Mouse (Mus musculus): ENCODE results near the gene Xrcc2. TPM values are rescaled to one million over a fixed set of nuclear protein-coding genes. Genes with fewer than 3 reads are reported as not detected.

The Xrcc2 gene
- polyA plus RNA-seq, 1 experiment: 12.8 TPM

DNA sequence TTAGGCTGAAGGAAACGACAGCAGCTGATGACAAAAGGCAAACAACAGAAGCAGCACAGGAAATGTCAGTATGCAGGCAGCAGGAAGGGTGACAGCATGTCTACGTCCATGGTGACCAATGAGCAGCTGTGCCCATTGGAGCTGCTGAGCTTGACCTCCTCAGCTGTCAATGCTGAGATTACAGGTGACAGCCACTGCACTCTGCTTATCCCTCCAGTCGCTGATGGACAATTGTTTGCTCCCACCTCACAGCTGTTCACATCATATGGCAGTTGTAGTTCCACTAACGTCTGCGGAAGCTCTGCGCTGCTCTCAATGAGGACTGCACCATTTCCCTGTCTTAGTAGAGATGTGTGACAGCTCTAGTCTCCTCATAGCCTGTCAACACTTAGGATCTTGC is 9.8 kb downstream of the Xrcc2 start:
- no peak for TF ChIP-seq GATA1 (IDR thresholded peaks at IDR 0.05; ENCODE audit: low read length)

DNA sequence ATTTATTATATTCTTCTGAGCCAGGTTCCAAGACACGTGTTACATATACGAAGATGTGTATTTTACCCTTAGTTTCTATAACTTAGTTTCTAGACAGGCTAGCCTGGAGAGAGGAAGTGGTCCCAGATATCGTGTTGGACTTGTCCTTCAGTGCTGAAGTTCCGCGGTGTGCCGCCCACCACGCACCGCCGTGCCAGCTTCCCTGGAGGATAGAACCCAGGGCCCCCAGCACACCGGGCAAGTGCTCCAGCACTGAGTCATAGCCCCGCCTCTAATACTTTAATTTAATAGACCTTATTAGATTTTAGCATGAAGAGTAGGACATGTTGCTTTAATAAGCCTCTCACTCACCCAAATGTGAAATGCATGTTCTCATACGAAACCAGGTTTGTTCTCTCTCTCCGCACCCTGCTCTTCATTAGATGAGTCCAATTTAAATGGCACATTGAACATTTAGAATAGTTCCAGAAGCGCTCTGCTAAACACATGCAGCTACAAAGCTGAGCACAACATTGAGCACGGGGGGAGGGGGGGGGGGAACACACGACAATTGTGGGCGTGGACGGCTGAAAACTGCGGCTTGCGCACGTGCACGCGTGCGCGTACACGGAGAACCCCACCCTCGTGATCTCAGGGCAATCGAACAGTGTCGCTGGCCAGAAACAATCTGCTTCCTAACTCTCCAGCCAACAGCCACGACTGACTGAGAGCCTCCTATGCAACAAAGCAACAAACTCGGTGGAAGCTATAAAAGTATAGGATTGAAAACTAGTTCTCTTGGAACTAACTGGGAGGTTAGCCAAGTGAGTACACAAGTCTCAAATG is 33.7 kb downstream of the Xrcc2 start:
- no peak for TF ChIP-seq GATA1 (IDR thresholded peaks at IDR 0.05; ENCODE audit: low read length)

- TF ChIP-seq GATA1 (IDR thresholded peaks at IDR 0.05; ENCODE audit: low read length): no peak
These were observed 34.6 kb downstream of the Xrcc2 start for GRCm38 (mm10) chr5:25671051-25671450.

- no peak for TF ChIP-seq GATA1 (IDR thresholded peaks at IDR 0.05; ENCODE audit: low read length)
These were observed 37.3 kb downstream of the Xrcc2 start for GRCm38 (mm10) chr5:25668306-25668705.

- no peak for TF ChIP-seq GATA1 (IDR thresholded peaks at IDR 0.05; ENCODE audit: low read length)
These were observed 38.9 kb downstream of the Xrcc2 start for GRCm38 (mm10) chr5:25666684-25667083.

DNA sequence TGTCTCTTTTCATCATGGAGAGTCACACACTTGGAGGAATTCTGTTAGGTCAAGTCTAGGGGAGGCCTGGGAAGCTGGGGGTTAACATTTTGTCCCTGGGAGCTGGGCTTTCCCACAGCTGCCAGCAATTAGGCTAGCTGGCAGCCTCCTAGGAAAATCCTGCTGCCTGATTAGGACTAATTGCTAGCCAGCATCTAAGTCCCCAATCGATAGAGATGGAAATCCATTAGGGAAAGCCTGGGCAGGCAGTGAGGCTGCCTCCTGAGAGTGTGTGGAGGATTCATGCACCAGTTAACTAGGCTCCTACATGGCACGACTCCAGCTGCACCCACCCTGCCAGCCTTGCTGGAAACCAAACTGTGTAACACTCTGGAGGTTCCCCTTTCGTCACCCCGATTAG is 39.5 kb downstream of the Xrcc2 start:
- TF ChIP-seq GATA1 (IDR thresholded peaks at IDR 0.05; ENCODE audit: low read length): no peak

DNA sequence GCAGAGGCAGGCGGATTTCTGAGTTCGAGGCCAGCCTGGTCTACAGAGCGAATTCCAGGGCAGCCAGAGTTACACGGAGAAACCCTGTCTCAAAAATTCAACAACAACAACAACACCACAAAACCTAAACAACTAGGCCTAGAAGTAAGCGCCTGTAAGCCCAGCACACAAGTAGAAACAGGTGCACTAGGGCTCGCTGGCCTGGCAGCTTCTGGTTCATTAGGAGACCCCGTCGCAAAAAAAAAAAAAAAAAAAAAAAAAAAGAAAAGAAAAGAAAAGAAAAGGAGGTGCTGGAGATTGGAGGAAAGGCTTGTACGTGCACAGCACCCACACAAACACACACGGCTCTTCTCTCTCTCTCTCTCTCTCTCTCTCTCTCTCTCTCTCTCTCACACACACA is 40.1 kb downstream of the Xrcc2 start:
- TF ChIP-seq GATA1 (IDR thresholded peaks at IDR 0.05; ENCODE audit: low read length): no peak

GRCm38 (mm10) chr5:25663165-25663564 is 42.5 kb downstream of the Xrcc2 start:
- TF ChIP-seq GATA1 (IDR thresholded peaks at IDR 0.05; ENCODE audit: low read length): no peak

DNA sequence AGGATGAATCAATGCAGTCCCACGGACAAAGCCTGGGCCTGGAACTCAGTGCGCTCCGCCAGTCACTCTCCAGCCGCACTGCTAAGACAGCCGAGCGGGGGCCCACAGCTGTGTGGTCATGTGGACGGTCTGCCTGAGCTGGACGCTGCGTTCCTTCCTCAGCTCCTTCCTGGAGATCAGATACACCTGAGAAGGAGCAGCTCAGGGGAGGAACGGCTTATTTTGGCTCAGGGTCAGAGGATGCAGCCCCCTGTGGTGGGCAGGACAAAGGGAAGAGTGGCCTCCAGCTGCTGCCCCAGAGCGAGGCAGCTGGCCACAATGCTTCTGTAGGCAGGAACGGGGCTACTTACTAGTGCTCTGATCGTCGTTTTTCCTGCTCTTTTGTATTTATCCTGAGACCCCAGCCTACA is 51.0 kb downstream of the Xrcc2 start:
- no peak for TF ChIP-seq GATA1 (IDR thresholded peaks at IDR 0.05; ENCODE audit: low read length)

GRCm38 (mm10) chr5:25653377-25653776 is 52.2 kb downstream of the Xrcc2 start:
- TF ChIP-seq GATA1 (IDR thresholded peaks at IDR 0.05; ENCODE audit: low read length): no peak

DNA sequence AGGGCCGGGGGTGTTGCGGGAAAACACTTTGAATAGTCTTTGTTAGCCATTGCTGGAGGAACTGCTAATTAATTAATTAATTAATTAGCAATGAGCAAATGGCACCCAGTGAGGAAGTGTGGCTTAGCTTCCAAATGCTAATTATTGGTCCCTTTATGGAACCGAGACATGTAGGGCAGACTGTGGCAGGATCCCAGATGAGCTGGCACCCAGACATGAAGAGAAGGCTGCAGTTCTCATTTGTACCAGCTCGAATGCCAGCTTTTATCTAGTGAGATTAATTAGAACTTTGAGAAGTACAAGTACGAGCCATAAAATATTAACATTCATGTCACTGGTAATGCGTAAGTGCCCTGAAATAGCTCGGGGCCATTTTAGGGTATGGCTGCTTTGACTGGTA is 53.2 kb downstream of the Xrcc2 start:
- TF ChIP-seq GATA1 (IDR thresholded peaks at IDR 0.05; ENCODE audit: low read length): no peak

GRCm38 (mm10) chr5:25645661-25646364 is 59.8 kb downstream of the Xrcc2 start:
- TF ChIP-seq GATA1 (IDR thresholded peaks at IDR 0.05; ENCODE audit: low read length): no peak

GRCm38 (mm10) chr5:25644509-25644908 is 61.1 kb downstream of the Xrcc2 start:
- TF ChIP-seq GATA1 (IDR thresholded peaks at IDR 0.05; ENCODE audit: low read length): no peak

GRCm38 (mm10) chr5:25642741-25643140 is 62.9 kb downstream of the Xrcc2 start:
- TF ChIP-seq GATA1 (IDR thresholded peaks at IDR 0.05; ENCODE audit: low read length): no peak

Other genes starting within 250 kb of the Xrcc2 start
- 4.1 and 5.1 TPM in 2 replicates for gene Kmt2c, start 207.0 kb downstream of the Xrcc2 start, polyA plus RNA-seq (2012)
- not detected in 2 replicates for gene Cct8l1, start 189.8 kb downstream of the Xrcc2 start, polyA plus RNA-seq (2012)
- gene Actr3b, start 54.2 kb upstream of the Xrcc2 start, polyA plus RNA-seq (2012): 6.3 and 8.0 TPM in 2 replicates
- not detected in 2 replicates for gene Gm21663, start 236.6 kb upstream of the Xrcc2 start, polyA plus RNA-seq (2012)
- not detected in 2 replicates for gene Gm21671, start 248.6 kb upstream of the Xrcc2 start, polyA plus RNA-seq (2012)